ENCODE assay signal across 8 mouse cellular contexts in genomic region chr5:36796296-36797014, GRCm38 (mm10). TPM values are rescaled to one million over a fixed set of nuclear protein-coding genes. Genes with fewer than 3 reads are reported as not detected.
DNase-seq lines count a peak whose midpoint lies in the region; ATAC-seq lines count a peak whose summit lies in the region.
"Not testable (repeated sequence)": the region's sequence is repeated elsewhere in the genome, so short reads cannot be mapped to it uniquely, and the experiment has no call there.

Mrfap1 (minus strand) TSS chr5:36796772.

- peak; percentile 87 for ATAC-seq in erythroblast, adult 5-6 weeks (replicated peaks; ENCODE audit: low FRiP score, poor library complexity, severe bottlenecking)
- peak; percentile 77 for ATAC-seq in kidney, embryonic 15.5 days (replicated peaks; ENCODE audit: low FRiP score)
- ATAC-seq in monocyte, adult 5-6 weeks (replicated peaks; ENCODE audit: insufficient number of reproducible peaks, low FRiP score, low TSS enrichment, poor library complexity, severe bottlenecking), result peak; percentile 88

- H3K36me3 ChIP-seq in heart, embryonic 10.5 days, result peaks cover 13% of the 10 kb centered on the region
- H3K36me3 ChIP-seq in kidney, embryonic 15.5 days, result peaks cover 19% of the 10 kb centered on the region

- H3K27ac ChIP-seq in heart, embryonic 10.5 days, result peak within 1 kb of the TSS; percentile 95
- H3K27ac ChIP-seq in kidney, embryonic 15.5 days, result peak within 1 kb of the TSS; percentile 99

- not testable (repeated sequence) for H3K27me3 ChIP-seq in heart, embryonic 10.5 days (ENCODE audit: insufficient read depth, poor library complexity, severe bottlenecking); kidney, embryonic 15.5 days

- peak; percentile 95 to 96 for DNase-seq in B cell, adult 2 months
- peak; percentile 98 for DNase-seq in brain, adult 2 months (ENCODE audit: low read depth, low spot score)
- DNase-seq in heart, embryonic 10.5 days (ENCODE audit: low spot score), result peak; percentile 96
- peak; percentile 93 for DNase-seq in liver
- peak; percentile 93 to 96 for DNase-seq in spleen, postnatal 4 days (ENCODE audit: low spot score in 2 of 2)

- H3K4me1 ChIP-seq in heart, embryonic 10.5 days, result peaks cover 19% of the 10 kb centered on the region
- H3K4me1 ChIP-seq in kidney, embryonic 15.5 days, result 0 out of 2 replicates have a peak, but pooled peaks cover 12% of the 10 kb centered on the region

- peak within 1 kb of the TSS; percentile 74 for H3K4me3 ChIP-seq in heart, embryonic 10.5 days
- peak within 1 kb of the TSS; percentile 74 for H3K4me3 ChIP-seq in kidney, embryonic 15.5 days (replicated peaks)

- H3K4me2 ChIP-seq in kidney, embryonic 15.5 days, result peak within 1 kb of the TSS; percentile 65

- WGBS in heart, embryonic 10.5 days, result under 1% methylated on average over 90 of the region's 90 CpGs
- under 1% methylated on average over 90 of the region's 90 CpGs for WGBS in kidney, embryonic 15.5 days

- H3K9ac ChIP-seq in kidney, embryonic 15.5 days, result peak within 1 kb of the TSS; percentile 79

- not testable (repeated sequence) for H3K9me3 ChIP-seq in heart, embryonic 10.5 days; kidney, embryonic 15.5 days (replicated peaks)

RNA-seq across cellular contexts. Expression of gene Mrfap1, which starts in this region (rescaled TPM):
- total RNA-seq in erythroblast, adult 5-6 weeks (2015; ENCODE audit: low replicate concordance), result 59.8 and 66.9 TPM in 2 replicates
- total RNA-seq in erythroblast, adult 5-6 weeks (2017; ENCODE audit: low replicate concordance), result 68.3 and 88.4 TPM in 2 replicates
- polyA plus RNA-seq in heart, embryonic 10.5 days (2016; fragmentation: Nextera tagmentation; extraction: Ambion mirVana), result 366 and 466 TPM in 2 replicates
- polyA plus RNA-seq in kidney, embryonic 15.5 days (2015; fragmentation: Nextera tagmentation; extraction: Ambion mirVana), result 474 and 520 TPM in 2 replicates
- 214 to 260 TPM (median 240 TPM) in 3 replicates for total RNA-seq in monocyte, adult 5-6 weeks (2017)

Comparison
In these comparisons a context has a peak if more than half of its experiments do, and no peak if none do; other contexts are left out.
1. Peak in every context shown above with its lines: DNase-seq, ATAC-seq, H3K4me3 ChIP-seq and H3K27ac ChIP-seq.